Mouse (Mus musculus) B cell, adult 2 months (primary cell): ENCODE results near the gene Gstp3.

Experiments
- DNase-seq, 2 experiments: peaks; one replicate each; pipeline ENCODE4 v3.0.0; 2022

The Gstp3 gene

GRCm38 (mm10) chr19:4059069-4059740, at the start of gene Gstp3:
Gene Gstp3 (minus strand): TSS chr19:4059569.
- DNase-seq, result no peak

GRCm38 (mm10) chr19:4108535-4108934, 49.2 kb upstream of the Gstp3 start:
- DNase-seq, result no peak

GRCm38 (mm10) chr19:4106654-4107053, 47.3 kb upstream of the Gstp3 start:
- no peak for DNase-seq

- DNase-seq, result no peak
These were observed 45.4 kb upstream of the Gstp3 start for GRCm38 (mm10) chr19:4104675-4105194.

GRCm38 (mm10) chr19:4103792-4104191, 44.4 kb upstream of the Gstp3 start:
- DNase-seq, result no peak

- no peak for DNase-seq
These were observed 43.9 kb upstream of the Gstp3 start for GRCm38 (mm10) chr19:4103294-4103693.

- no peak for DNase-seq
These were observed 43.3 kb upstream of the Gstp3 start for GRCm38 (mm10) chr19:4102626-4103025.

- DNase-seq, result no peak
These were observed 42.7 kb upstream of the Gstp3 start for GRCm38 (mm10) chr19:4102049-4102448.

- no peak for DNase-seq
These were observed 42.1 kb upstream of the Gstp3 start for GRCm38 (mm10) chr19:4101466-4101865.

- peak; percentile 46 to 51 for DNase-seq
These were observed 41.4 kb upstream of the Gstp3 start for GRCm38 (mm10) chr19:4100718-4101261.

GRCm38 (mm10) chr19:4099837-4100717, 40.7 kb upstream of the Gstp3 start, which contains the start of gene Pitpnm1:
Gene Pitpnm1 (plus strand): TSS chr19:4099998.
- DNase-seq, result peak; percentile 70

GRCm38 (mm10) chr19:4099056-4099455, 39.7 kb upstream of the Gstp3 start:
- DNase-seq, result peak; percentile 95 to 97

- peak in 1 of 2 experiments; percentile 9 for DNase-seq
These were observed 39.1 kb upstream of the Gstp3 start for GRCm38 (mm10) chr19:4098426-4098825.

- no peak for DNase-seq
These were observed 38.1 kb upstream of the Gstp3 start for GRCm38 (mm10) chr19:4097441-4097825.

- DNase-seq, result peak; percentile 98
These were observed 37.5 kb upstream of the Gstp3 start, which contains the start of gene Cdk2ap2 for GRCm38 (mm10) chr19:4096642-4097440. Gene Cdk2ap2 (plus strand): TSS chr19:4097182.

GRCm38 (mm10) chr19:4095802-4096201, 36.4 kb upstream of the Gstp3 start:
- DNase-seq, result no peak

- no peak for DNase-seq
These were observed 35.5 kb upstream of the Gstp3 start for GRCm38 (mm10) chr19:4094774-4095303.

GRCm38 (mm10) chr19:4094348-4094747, 35.0 kb upstream of the Gstp3 start:
- DNase-seq, result no peak

GRCm38 (mm10) chr19:4093772-4094171, 34.4 kb upstream of the Gstp3 start:
- DNase-seq, result no peak

- DNase-seq, result no peak
These were observed 33.4 kb upstream of the Gstp3 start for GRCm38 (mm10) chr19:4092750-4093149.

GRCm38 (mm10) chr19:4091383-4091782, 32.0 kb upstream of the Gstp3 start:
- DNase-seq, result no peak

- DNase-seq, result no peak
These were observed 31.1 kb upstream of the Gstp3 start for GRCm38 (mm10) chr19:4090446-4090845.
